Mouse (Mus musculus): ENCODE results near the gene Cep112. TPM values are rescaled to one million over a fixed set of nuclear protein-coding genes. Genes with fewer than 3 reads are reported as not detected.
"Not testable (repeated sequence)": the region's sequence is repeated elsewhere in the genome, so short reads cannot be mapped to it uniquely, and the experiment has no call there.

Gene Cep112
- polyA plus RNA-seq, 1 experiment from 2014 or later = 12.4 TPM

DNA sequence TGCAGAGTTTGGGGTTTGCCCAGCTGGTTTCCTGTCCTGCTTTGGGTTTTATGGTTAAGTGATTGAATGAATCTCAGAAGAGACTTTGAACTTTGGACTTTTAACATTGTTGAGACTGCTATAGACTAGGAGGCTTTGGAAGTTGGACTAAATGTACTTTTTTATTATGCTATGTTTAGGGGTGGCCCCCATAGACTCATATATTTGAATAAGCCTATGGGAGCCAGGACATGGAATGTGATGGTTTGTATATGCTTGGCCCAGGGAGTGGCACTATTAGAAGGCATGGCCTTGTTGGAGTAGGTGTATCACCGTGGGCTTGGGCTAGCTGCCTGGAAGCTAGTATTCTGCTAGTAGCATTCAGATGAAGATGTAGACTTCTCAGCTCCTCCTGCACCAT lies 446.3 kb downstream of the Cep112 start:
- H3K9ac ChIP-seq; H3K36me3 ChIP-seq; H3K27me3 ChIP-seq; ATAC-seq (ENCODE audit: low FRiP score); H3K27ac ChIP-seq; H3K9me3 ChIP-seq (replicated peaks); H3K4me3 ChIP-seq; H3K4me1 ChIP-seq; H3K4me2 ChIP-seq (replicated peaks): not testable (repeated sequence)
- 95% methylated on average over 1 of the region's 1 CpGs for WGBS

DNA sequence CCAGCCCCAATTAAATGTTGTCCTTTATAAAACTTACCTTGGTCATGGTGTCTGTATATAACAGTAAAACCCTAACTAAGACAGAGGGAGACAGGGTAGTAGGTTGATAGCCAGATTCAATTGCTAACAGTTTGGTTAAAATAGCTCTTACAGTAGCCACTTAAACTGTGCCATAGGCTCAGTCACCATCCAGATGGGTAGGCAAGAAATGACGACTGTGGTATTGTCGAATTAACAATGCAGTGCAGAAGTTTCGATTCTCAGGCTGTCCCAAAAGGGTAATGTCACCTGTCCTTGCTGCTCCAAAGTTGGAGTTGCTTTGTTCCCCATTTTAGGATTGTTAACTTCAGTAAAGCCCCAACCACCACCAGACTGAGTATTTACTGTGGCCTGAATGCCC lies 446.8 kb downstream of the Cep112 start:
- Histone ChIP-seq H3K27me3 (no peaks in the 10 kb centered on the region), H3K36me3 (no peaks in the 10 kb centered on the region), H3K27ac (no peak overlapping the region), H3K4me3 (no peak overlapping the region), H3K9ac (no peak overlapping the region), H3K9me3 (replicated peaks) (no peaks in the 10 kb centered on the region), H3K4me2 (replicated peaks) (no peak overlapping the region), H3K4me1 (no peaks in the 10 kb centered on the region)
- no peak for ATAC-seq (ENCODE audit: low FRiP score)
- WGBS = 94% methylated on average over 3 of the region's 3 CpGs

GRCm38 (mm10) chr11:108876633-108877205 lies 451.7 kb downstream of the Cep112 start:
- WGBS = 87% methylated on average over 7 of the region's 7 CpGs
- Histone ChIP-seq H3K4me3 (no peak overlapping the region), H3K27ac (no peak overlapping the region), H3K4me2 (replicated peaks) (no peak overlapping the region), H3K36me3 (no peaks in the 10 kb centered on the region), H3K4me1 (no peaks in the 10 kb centered on the region), H3K9me3 (replicated peaks) (no peaks in the 10 kb centered on the region), H3K27me3 (no peaks in the 10 kb centered on the region), H3K9ac (no peak overlapping the region)
- no peak for ATAC-seq (ENCODE audit: low FRiP score)

GRCm38 (mm10) chr11:108877520-108877919 lies 452.5 kb downstream of the Cep112 start:
- ATAC-seq (ENCODE audit: low FRiP score) = no peak
- Histone ChIP-seq H3K36me3 (no peaks in the 10 kb centered on the region), H3K27ac (no peak overlapping the region), H3K4me1 (no peaks in the 10 kb centered on the region), H3K4me2 (replicated peaks) (no peak overlapping the region), H3K27me3 (no peaks in the 10 kb centered on the region), H3K4me3 (no peak overlapping the region), H3K9me3 (replicated peaks) (no peaks in the 10 kb centered on the region), H3K9ac (no peak overlapping the region)
- WGBS = 59% methylated on average over 5 of the region's 5 CpGs

- no peak overlapping the region for H3K4me3 ChIP-seq
- no peaks in the 10 kb centered on the region for H3K36me3 ChIP-seq
- H3K4me2 ChIP-seq (replicated peaks) = no peak overlapping the region
- no peak overlapping the region for H3K9ac ChIP-seq
- WGBS = 84% methylated on average over 4 of the region's 4 CpGs
- no peak overlapping the region for H3K27ac ChIP-seq
- no peak for ATAC-seq (ENCODE audit: low FRiP score)
- no peaks in the 10 kb centered on the region for H3K27me3 ChIP-seq
- H3K4me1 ChIP-seq = peaks cover under 1% of the 10 kb centered on the region; the same call in 1 of the 2 replicates
- no peaks in the 10 kb centered on the region for H3K9me3 ChIP-seq (replicated peaks)
These were observed 455.6 kb downstream of the Cep112 start for GRCm38 (mm10) chr11:108880546-108880945.

DNA sequence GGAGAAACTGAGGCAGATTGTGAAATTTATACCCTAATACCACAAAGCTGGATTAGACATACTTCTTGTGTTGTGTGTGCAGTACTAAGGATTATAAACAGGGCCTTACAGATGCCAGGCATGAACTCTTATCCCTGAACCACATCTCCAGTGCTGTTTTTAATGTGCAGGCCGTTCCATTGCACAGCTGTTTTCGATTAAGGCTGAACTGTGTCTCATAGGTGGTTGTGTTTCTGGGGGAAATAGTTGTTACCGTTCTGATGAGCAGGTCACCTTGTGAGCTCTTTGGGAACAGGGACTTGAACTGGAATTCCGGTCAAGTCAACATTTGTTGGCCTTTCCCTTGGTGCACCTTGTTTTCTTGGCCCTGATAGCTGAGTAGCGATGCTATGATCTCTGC lies 456.7 kb downstream of the Cep112 start:
- no peak for ATAC-seq (ENCODE audit: low FRiP score)
- no peak overlapping the region for H3K4me2 ChIP-seq (replicated peaks)
- H3K36me3 ChIP-seq = no peaks in the 10 kb centered on the region
- no peak overlapping the region for H3K4me3 ChIP-seq
- H3K27me3 ChIP-seq = no peaks in the 10 kb centered on the region
- no peak overlapping the region for H3K9ac ChIP-seq
- no peaks in the 10 kb centered on the region for H3K9me3 ChIP-seq (replicated peaks)
- no peak overlapping the region for H3K27ac ChIP-seq
- peaks cover 3% of the 10 kb centered on the region; the same call in 1 of the 2 replicates for H3K4me1 ChIP-seq
- 79% methylated on average over 5 of the region's 5 CpGs for WGBS

DNA sequence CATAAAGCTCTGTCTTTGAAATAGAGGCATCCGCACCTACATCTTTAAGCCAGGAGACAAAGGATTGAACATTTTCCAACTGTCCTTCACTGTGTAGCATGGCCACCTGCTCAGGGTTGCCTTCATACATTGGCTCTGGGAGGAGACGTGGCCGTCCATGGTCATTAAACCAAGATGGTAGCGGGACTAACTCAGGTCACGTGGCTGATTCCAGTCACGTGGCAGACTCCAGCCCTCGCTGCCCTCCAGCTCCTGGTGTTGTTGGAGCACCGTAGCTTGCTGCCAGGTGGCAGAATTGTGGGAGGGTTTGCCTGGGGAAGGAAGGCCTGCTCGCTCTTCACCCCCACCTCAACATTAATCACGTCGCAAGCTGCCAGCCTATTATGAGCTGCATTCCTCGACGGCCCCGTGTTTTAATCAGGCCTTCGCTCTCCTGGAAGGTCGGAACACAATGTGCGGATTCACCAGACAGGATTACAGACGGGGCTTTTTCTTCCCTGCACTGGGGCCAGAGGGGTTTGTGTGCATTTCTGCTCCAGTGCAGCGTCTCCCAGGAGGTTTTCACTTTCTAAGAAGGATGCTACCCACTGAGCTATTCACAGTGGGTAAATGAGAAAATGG lies 460.4 kb downstream of the Cep112 start:
- Histone ChIP-seq H3K4me2 (replicated peaks) (no peak overlapping the region), H3K9me3 (replicated peaks) (no peaks in the 10 kb centered on the region), H3K27me3 (no peaks in the 10 kb centered on the region), H3K9ac (no peak overlapping the region), H3K4me1 (peaks cover 6% of the 10 kb centered on the region), H3K36me3 (no peaks in the 10 kb centered on the region), H3K27ac (peak overlapping the region; percentile 30; the same call in 1 of the 2 replicates), H3K4me3 (no peak overlapping the region)
- no peak for ATAC-seq (ENCODE audit: low FRiP score)
- 40% methylated on average over 19 of the region's 19 CpGs for WGBS

- Histone ChIP-seq H3K4me2 (replicated peaks) (no peak overlapping the region), H3K4me1 (peaks cover 8% of the 10 kb centered on the region), H3K27me3 (no peaks in the 10 kb centered on the region), H3K4me3 (no peak overlapping the region), H3K27ac (no peak overlapping the region), H3K9ac (no peak overlapping the region), H3K9me3 (replicated peaks) (no peaks in the 10 kb centered on the region), H3K36me3 (no peaks in the 10 kb centered on the region)
- WGBS = 81% methylated on average over 8 of the region's 8 CpGs
- ATAC-seq (ENCODE audit: low FRiP score) = no peak
These were observed 461.1 kb downstream of the Cep112 start for GRCm38 (mm10) chr11:108886060-108886459.

DNA sequence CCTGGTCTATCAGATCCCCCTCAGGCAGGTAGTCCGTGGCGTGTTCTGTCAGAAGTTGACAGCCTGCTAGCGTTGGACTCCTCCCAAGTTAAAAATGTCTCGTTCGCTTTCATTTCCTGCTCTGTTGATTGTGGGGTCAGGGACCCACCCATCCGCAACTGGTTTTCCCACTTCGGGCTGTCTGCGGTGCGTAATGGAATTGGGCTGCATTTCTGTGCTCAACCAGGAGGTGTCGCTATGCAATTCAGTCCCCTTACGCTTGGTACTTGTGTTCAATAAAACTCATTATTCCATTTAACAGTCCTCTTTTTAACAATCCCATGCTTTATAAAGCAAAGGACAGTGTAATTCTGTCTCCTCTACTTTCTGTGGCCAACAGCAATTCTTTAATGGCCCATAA lies 464.1 kb downstream of the Cep112 start:
- H3K27ac ChIP-seq = no peak overlapping the region
- H3K27me3 ChIP-seq = peaks cover 6% of the 10 kb centered on the region; the same call in 1 of the 2 replicates
- H3K36me3 ChIP-seq = no peaks in the 10 kb centered on the region
- no peak overlapping the region for H3K4me3 ChIP-seq
- peaks cover 25% of the 10 kb centered on the region for H3K4me1 ChIP-seq
- no peaks in the 10 kb centered on the region for H3K9me3 ChIP-seq (replicated peaks)
- 46% methylated on average over 11 of the region's 11 CpGs for WGBS
- ATAC-seq (ENCODE audit: low FRiP score) = no peak
- no peak overlapping the region for H3K4me2 ChIP-seq (replicated peaks)
- H3K9ac ChIP-seq = no peak overlapping the region

DNA sequence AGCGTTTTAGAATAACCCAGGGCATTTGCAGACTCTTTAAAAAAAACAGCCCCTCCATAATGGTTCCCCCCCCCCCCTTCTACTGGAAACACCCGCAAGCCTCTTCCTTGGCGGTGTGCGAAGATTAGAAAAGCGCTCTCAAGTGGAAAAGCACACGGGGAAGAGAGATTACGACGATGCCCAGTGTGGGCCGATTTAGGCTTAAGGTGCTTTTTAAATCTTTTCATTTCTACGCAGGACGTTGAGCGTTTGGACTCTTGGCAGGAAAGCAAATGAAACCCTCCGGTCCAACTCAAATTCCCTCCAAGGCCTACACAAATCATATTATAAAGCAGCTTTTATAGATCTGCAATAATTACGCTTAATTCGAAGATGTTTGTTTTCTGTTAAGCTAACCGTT lies 465.6 kb downstream of the Cep112 start:
- 26% methylated on average over 16 of the region's 16 CpGs for WGBS
- Histone ChIP-seq H3K4me3 (peak overlapping the region; percentile 26), H3K4me1 (peaks cover 27% of the 10 kb centered on the region), H3K27me3 (peaks cover 9% of the 10 kb centered on the region; the same call in 1 of the 2 replicates), H3K27ac (peak overlapping the region; percentile 40; the same call in 1 of the 2 replicates), H3K4me2 (replicated peaks) (peak overlapping the region; percentile 60), H3K9ac (no peak overlapping the region), H3K9me3 (replicated peaks) (no peaks in the 10 kb centered on the region), H3K36me3 (no peaks in the 10 kb centered on the region)
- ATAC-seq (ENCODE audit: low FRiP score) = 0 out of 2 replicates have a peak, but pooled peaks have one; percentile 39

DNA sequence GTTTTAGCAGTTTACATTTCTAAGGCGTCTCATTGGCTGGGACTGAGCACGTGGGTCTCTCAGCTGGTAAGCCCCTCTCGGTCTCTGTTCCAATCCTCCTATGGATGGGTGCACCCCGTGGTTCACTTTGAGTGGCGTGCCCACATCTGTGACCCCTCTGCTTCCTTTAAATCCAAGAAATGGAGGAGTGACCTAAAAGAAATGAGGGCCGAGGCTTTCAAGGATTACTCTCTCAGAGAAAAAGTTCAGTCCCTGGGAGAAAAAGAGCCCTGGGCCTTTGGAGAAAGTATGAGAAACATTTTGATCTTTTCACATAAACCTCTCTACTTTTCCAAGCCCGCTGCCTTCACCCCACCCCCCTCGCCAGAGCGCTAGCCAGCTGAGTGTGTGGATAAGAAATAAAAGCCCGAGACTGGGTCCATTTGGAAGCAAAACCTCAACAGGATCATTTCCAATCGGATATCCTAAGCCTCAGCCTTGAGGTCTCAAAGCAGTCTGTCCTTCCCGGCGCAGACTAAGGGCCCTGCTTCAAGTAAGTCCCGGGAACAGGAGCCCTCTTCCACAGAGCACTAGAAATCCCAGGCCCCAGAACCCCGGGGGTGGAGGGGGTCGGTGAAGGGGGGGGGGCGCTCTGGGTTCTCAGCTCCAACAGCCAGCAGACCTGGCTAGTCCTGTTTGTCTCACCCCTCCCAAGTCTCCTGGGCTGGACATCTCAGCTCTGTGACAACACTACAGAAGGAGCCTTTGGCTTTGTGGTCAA lies 466.3 kb downstream of the Cep112 start:
- Histone ChIP-seq H3K4me3 (peak overlapping the region; percentile 26), H3K4me2 (replicated peaks) (peak overlapping the region; percentile 60), H3K4me1 (peaks cover 25% of the 10 kb centered on the region), H3K36me3 (no peaks in the 10 kb centered on the region), H3K27me3 (peaks cover 9% of the 10 kb centered on the region; the same call in 1 of the 2 replicates), H3K9me3 (replicated peaks) (no peaks in the 10 kb centered on the region), H3K27ac (peak overlapping the region; percentile 49; the same call in 1 of the 2 replicates), H3K9ac (peak overlapping the region; percentile 39; the same call in 1 of the 2 replicates)
- under 1% methylated on average over 16 of the region's 17 CpGs for WGBS
- peak; percentile 93 for ATAC-seq (ENCODE audit: low FRiP score)

- H3K4me1 ChIP-seq = peaks cover 25% of the 10 kb centered on the region
- 3% methylated on average over 21 of the region's 21 CpGs for WGBS
- no peaks in the 10 kb centered on the region for H3K36me3 ChIP-seq
- H3K27ac ChIP-seq = 0 out of 2 replicates have a peak overlapping the region, but pooled peaks have one; percentile 49
- peak overlapping the region; percentile 26 for H3K4me3 ChIP-seq
- peaks cover 9% of the 10 kb centered on the region; the same call in 1 of the 2 replicates for H3K27me3 ChIP-seq
- peak overlapping the region; percentile 60 for H3K4me2 ChIP-seq (replicated peaks)
- H3K9me3 ChIP-seq (replicated peaks) = no peaks in the 10 kb centered on the region
- H3K9ac ChIP-seq = peak overlapping the region; percentile 39; the same call in 1 of the 2 replicates
- ATAC-seq (ENCODE audit: low FRiP score) = no peak
These were observed 466.9 kb downstream of the Cep112 start for GRCm38 (mm10) chr11:108891871-108892380.

Measured in hindbrain, embryonic 12.5 days (tissue).